Mouse (Mus musculus) cerebellum, adult 2 months (tissue): ENCODE data around the gene Nacad.
"Not testable (repeated sequence)": the region's sequence is repeated elsewhere in the genome, so short reads cannot be mapped to it uniquely, and the experiment has no call there.

Source experiments
- CTCF ChIP-seq: fragments of 200-500 bp; IDR thresholded peaks from 2 replicates; pipeline ENCODE4 v1.5.1; 2011; ENCODE audit warnings: low read depth, mild to moderate bottlenecking, control low read depth, low read length, moderate library complexity, borderline replicate concordance; ENCODE audit not compliant: insufficient read depth
- POLR2A ChIP-seq: fragments of 200-500 bp; IDR thresholded peaks from 2 replicates; pipeline ENCODE4 v1.6.1; 2011; ENCODE audit warnings: low read length, control low read depth, borderline replicate concordance; ENCODE audit not compliant: insufficient read depth

- TF ChIP-seq CTCF, POLR2A: not testable (repeated sequence)
Measured at GRCm38 (mm10) chr11:6652978-6653377, 47.1 kb upstream of the Nacad start.
